Mouse (Mus musculus): ENCODE measurements around the gene Mast3. TPM values are rescaled to one million over a fixed set of nuclear protein-coding genes. Genes with fewer than 3 reads are reported as not detected.

Mast3 gene
- total RNA-seq, 2 experiments from 2014 or later: 2.4 to 3.4 TPM

DNA sequence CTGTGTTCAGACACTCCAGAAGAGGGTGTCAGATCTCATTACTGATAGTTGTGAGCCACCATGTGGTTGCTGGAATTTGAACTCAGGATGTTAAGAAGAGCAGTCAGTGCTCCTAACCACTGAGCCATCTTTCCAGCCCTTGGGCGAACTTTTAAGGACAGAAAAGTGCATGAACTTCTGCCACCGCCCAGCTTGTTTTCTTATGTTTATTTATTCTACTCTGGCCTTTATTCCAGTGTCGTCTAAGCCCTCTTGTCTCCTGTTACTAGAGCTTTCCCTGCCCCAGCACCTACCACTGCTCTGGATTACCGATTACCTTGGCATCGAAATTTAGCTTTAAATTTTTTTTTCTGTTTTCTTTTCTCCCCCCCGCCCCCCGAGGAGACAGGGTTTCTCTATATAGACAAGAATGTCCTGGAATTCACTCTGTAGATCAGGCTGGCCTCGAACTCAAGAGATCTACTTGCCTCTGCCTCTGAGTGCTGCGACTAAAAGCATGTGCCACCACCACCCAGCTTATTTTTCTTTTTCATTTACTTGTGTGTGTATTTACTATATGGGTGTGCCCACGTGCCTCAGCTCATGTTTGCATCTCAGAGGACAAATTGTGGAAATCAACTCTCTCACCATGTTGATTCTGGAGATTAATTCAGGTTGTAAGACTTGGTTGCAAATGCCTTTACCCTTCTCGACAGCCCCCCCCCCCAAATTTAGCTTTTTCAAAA lies 1.9 kb downstream of the Mast3 start:
- DNase-seq: no peak

- DNase-seq: no peak
These were observed 3.0 kb downstream of the Mast3 start for GRCm38 (mm10) chr8:70801830-70802229.

- no peak for DNase-seq
These were observed 3.7 kb downstream of the Mast3 start for GRCm38 (mm10) chr8:70801156-70801555.

- DNase-seq: no peak
These were observed 4.2 kb downstream of the Mast3 start for GRCm38 (mm10) chr8:70800648-70801047.

GRCm38 (mm10) chr8:70798281-70798680 lies 6.6 kb downstream of the Mast3 start:
- DNase-seq: peak; percentile 71

GRCm38 (mm10) chr8:70797081-70798070 lies 7.5 kb downstream of the Mast3 start:
- peak; percentile 87 for DNase-seq

DNA sequence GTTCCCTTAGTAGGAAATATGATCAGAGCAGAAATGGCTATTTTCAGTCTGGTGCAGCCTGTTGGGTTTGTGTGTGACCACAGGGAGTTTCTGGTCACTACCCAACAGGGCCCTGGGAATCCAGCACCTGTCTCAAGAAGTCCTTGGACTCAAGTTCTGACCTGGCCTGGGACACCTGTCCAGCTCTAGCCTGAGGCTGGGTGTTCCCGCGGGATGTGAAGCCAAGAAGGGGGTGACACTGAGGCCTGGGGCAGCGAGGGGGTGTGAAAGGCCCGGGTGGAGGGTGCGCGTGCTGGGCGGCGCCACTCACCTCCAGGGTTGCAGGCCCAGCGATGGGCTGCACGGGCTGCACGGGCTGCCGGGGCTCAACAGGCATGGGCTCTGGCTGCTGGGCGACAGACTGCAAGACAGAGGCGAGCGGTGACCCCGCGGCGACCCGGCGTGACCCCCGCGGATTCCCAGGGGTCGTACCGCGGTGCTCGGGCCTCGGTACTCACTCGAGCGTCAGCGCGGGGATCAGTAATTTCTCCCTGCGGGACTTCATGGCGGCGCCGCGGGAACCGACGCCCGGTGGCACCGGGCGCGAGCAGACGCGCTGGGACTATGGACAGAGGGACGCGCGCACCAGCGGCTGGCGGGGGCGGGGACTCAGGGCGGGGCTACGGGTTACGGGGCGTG lies 8.3 kb downstream of the Mast3 start:
- DNase-seq: peak; percentile 91

GRCm38 (mm10) chr8:70795370-70795769 lies 9.5 kb downstream of the Mast3 start:
- no peak for DNase-seq

GRCm38 (mm10) chr8:70794215-70794614 lies 10.6 kb downstream of the Mast3 start:
- DNase-seq: no peak

GRCm38 (mm10) chr8:70792700-70793099 lies 12.2 kb downstream of the Mast3 start:
- no peak for DNase-seq

- DNase-seq: peak; percentile 95
These were observed 12.7 kb downstream of the Mast3 start for GRCm38 (mm10) chr8:70791975-70792691.

GRCm38 (mm10) chr8:70791294-70791701 lies 13.6 kb downstream of the Mast3 start:
- DNase-seq: no peak

GRCm38 (mm10) chr8:70790846-70791245 lies 14.0 kb downstream of the Mast3 start:
- no peak for DNase-seq

- DNase-seq: no peak
These were observed 15.8 kb downstream of the Mast3 start for GRCm38 (mm10) chr8:70789046-70789445.

GRCm38 (mm10) chr8:70787941-70788667 lies 16.8 kb downstream of the Mast3 start:
- no peak for DNase-seq

DNA sequence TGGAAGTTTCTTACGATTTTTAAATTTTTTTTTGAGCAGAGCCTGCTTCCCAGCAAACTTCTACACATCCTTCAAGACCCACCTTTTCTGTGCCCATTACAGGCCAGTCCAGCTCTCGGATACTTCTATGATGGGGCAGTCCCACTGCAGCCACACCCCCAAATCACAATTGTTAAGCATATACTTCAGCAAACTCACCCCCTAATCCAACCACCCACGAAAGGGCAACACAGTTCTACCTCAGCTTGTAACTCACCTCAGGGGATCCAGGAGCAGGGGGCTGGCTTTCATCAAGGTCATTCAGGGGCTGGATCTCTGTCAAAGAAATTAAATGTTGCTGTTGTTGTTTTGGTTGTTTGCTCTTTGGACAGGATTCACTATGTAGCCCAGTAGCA lies 17.8 kb downstream of the Mast3 start:
- DNase-seq: no peak

GRCm38 (mm10) chr8:70786291-70787050 lies 18.4 kb downstream of the Mast3 start:
- DNase-seq: no peak

DNA sequence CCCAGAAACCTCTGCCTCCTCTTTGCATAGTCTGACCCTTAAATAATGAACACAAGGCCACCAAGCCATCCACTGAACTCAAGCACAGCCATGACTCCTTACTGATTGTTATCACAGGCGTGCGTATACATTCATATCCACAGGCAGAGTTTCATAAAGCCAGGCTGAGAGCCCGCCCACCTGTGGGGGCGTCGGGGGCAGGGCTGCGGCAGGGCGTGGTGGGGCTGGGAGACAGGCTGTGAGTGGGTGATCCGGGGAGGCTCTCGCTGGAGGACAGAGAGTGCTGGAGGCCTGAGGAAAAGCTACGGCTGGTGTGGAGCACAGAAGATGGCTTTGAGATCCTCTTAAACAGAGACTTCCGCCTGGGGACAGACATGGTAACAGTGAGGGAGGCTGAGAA lies 24.8 kb downstream of the Mast3 start:
- DNase-seq: no peak

DNA sequence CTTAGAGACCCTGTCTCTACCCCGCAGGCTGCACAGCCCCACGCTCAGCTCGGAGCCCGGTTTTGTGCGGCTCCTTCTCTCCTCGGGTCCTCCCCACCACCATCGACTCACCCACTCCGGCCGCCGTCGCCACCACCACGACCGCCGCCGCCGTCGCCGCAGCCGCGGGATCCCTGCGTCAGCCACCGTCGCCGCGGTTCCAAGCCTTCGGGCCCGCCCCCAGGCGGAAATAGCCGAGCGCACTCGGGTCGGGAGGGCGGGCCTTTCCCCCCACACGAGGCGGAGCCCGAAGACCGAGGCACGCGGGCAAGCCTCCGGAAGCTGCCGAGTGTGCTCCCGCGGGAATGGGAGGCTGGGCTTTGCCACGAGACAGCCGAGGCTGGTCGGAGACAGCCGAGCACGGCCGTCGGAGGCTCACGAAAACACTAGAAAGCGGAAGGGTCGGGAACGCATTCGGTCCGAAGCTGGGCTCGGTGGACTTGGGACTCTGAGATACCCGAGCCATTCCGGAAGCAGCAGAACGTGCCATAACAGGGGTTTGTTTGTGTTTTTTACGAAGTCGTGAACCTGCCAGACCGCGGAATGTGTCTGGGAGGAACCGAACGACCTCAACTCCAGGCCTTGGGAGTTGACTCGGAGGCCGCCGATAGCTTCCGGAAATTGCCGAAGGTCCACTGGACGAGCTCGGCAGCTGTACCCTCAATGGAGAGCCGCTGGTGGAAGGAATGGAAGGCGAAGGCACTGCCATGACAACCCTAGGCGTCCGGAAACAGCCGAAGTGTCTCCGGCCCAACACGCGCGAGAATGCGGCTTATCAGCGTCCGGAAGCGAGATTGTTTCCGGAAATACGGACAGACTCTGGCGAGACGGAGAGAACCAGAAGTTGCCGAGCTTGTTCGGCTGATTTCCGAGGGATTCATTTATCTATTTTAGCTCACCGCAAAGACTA lies 28.1 kb downstream of the Mast3 start, which contains the start of gene Pik3r2:
Gene Pik3r2 (minus strand): TSS at position 218 of the 949 bp plus-strand sequence.
- peak; percentile 96 for DNase-seq

All from gastrocnemius, postnatal 25 days (tissue).